Mouse (Mus musculus) frontal cortex, postnatal 14 days (tissue): Measurements from ENCODE around the gene Actr5.
A peak's percentile ranks its signal among the peaks of the same experiment; 100 is the strongest.

ENCODE experiments used
- DNase-seq, 2 experiments: peaks; one replicate each; pipeline ENCODE4 v3.0.0; 2022; ENCODE audit warnings: low spot score in 2 of 2

Gene Actr5

DNA sequence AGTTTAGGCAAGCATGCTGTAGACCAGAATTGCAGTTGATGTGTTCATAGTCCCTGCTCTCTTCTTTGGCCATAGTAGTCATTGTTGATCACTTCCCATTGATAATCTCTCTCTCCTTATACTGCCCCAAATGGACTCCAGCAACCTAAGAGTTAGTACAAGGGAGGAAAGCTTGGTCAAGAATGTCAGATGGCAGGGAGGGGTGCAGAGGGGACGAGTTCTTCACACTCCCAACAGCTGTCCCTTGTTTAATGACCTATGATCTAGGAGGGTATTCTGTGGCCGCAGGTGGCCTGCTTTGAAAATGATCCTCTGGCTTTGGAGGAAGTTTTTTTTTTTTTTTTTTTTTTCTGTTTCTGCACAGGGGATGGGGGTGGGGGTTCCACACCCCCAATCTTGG is 61.7 kb downstream of the Actr5 start:
- no peak for DNase-seq

- peak; percentile 55 to 56 for DNase-seq
Measured at GRCm38 (mm10) chr2:158687804-158688241, 63.1 kb downstream of the Actr5 start.
